Mouse (Mus musculus) liver, adult (tissue): ENCODE data around the gene M6pr.

ENCODE experiments used
- GATA4 ChIP-seq: IDR thresholded peaks from 2 replicates; pipeline ENCODE4 v1.6.1; 2014; ENCODE audit warnings: mild to moderate bottlenecking, low read length; ENCODE audit not compliant: insufficient replicate concordance

M6pr gene

DNA sequence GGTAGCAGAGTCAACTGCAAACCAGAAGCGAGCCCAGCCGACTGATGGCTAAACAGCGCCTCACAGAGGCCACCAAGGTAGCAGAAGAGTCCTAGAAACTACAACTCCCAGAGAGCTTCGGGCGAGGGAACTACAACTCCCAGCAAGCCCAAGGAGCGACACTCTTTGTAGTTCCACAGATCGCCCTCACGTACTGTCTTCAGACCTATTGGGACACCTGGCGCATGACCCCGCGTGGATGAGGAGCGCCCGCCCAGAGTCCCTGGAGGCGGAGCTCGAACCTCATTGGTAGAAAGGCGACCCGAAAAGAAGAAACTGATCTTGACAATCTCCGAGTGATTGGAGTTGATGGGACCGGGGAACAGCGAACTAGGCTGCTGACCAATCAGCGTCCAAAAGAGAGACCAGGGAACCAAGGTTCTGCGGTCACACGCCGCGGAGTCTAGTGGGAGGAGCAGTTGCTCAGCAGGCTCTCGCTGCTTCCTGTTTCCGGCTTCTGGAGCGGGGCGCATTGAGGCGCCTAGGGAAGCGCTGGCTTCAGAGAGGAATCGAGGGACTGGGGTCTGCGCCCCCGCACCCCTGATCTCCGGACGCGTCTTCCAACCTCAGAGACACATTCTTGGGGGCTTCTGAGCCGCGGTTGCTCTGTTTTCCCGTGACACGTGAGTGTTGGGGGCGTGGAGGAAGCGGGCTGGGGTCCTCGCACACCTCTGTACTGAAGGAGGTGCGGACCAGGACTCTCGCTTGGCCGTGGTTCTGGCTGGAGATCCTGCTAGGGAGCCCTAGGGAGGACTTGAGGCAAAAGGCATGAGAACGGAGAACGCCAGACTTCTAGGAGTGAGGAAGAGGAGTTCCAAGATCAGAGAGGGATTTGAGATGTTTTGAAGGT, at the start of gene M6pr:
TSS of gene M6pr (plus strand) at position 216 of the 889 bp plus-strand sequence.
- TF ChIP-seq GATA4, result peak; percentile 46; the same call in 1 of the 2 replicates

DNA sequence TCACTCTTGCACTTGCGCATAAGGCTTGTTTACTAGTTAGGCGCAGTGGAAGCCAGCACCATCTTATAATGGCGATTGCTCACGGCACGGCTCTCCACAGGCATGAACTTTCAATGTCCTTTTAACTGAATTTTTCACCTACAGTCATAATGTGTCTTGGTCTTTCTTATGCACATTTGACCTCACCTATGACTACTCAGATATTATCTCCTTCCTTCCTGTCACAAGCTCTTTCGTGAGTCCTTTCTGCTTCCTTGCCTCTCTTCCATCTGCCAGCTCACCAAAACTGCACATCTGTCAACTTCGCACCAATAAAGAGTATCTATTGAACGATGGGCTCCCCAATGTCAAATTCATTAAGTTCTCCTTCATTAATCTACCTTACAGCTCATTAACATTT, 46.0 kb upstream of the M6pr start:
- no peak for TF ChIP-seq GATA4

GRCm38 (mm10) chr6:122268561-122268960, 40.0 kb upstream of the M6pr start:
- no peak for TF ChIP-seq GATA4

DNA sequence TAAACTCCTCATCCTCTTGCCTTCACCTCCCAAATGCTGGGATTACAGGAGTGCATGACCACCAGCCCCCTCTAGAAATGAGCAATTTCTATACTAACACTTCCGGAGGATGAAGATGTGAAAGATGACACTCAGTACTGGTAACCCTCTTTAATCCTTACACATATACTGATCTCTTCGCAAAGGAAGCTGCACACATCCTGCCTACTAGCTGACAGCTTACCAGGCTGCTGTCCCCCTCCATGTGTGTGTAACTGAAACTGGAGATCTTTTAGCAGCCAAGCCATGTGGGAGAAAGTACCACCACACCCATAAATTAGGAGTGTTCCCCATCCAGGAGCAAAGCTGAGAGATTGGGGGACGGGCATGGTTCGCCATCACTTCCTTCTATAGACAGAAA, 39.4 kb upstream of the M6pr start:
- TF ChIP-seq GATA4, result no peak

DNA sequence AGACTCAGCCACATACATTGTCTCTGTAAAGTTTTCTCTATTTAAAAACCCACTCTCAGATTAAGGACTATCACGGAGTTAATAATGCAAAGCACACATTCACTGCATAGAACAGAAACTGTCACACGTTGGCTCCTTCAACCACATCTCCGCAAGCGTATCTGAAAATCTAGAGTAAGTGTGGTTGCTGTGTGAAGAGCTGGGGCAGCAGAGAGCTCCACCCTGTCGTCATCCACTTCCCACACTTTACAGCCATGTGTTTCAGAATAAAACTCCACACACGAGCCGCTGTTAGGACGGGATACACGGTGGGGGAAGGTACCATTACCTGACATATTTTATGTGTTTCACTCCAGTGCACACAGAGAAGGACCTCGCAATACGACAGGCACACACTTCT, 38.4 kb upstream of the M6pr start:
- TF ChIP-seq GATA4, result no peak

- no peak for TF ChIP-seq GATA4
Measured at GRCm38 (mm10) chr6:122274546-122274945, 34.0 kb upstream of the M6pr start.

DNA sequence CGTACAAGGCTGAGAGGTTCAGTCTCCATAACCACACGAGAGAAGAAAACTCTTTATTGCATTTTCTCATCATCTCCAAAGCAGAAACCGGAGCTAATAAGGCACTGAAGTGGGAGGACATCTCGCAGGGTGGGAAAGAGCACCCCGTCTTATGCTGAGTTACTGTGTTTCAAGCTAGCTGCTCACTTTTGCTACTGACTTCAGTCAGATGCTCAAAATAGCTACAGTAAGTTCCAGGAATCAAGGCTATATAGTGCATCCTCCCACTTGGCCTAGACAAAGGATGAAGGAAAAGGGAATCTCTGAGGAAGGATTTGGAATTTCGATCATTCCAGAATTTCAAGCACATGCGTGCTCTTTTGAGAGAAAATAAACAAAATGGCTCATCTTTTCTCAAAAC, 32.0 kb upstream of the M6pr start:
- no peak for TF ChIP-seq GATA4

- no peak for TF ChIP-seq GATA4
Measured at GRCm38 (mm10) chr6:122282782-122283181, 25.7 kb upstream of the M6pr start, which contains the start of gene Klrg1. TSS of gene Klrg1 (minus strand) at chr6:122282882.

GRCm38 (mm10) chr6:122283429-122283828, 25.1 kb upstream of the M6pr start:
- no peak for TF ChIP-seq GATA4

GRCm38 (mm10) chr6:122284304-122284703, 24.2 kb upstream of the M6pr start:
- TF ChIP-seq GATA4, result no peak

GRCm38 (mm10) chr6:122284823-122285222, 23.7 kb upstream of the M6pr start:
- TF ChIP-seq GATA4, result no peak

- no peak for TF ChIP-seq GATA4
Measured at GRCm38 (mm10) chr6:122288263-122288662, 20.3 kb upstream of the M6pr start.

DNA sequence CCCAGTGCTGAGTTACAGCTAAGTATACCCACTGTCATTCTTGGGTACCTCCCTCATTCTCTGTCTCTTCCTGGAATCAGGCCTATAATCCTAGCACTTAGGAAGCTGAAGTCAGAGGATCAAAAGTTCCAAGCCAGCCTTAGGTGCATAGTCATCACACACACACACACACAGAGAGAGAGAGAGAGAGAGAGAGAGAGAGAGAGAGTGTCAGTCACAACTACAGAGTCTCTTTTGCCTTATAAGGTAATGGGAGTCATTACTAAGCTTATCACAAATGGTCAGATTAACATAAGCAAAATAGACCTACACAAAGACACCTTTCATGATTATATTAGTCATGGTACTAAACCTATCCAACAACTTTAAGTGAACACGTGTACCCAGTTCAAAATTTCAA, 19.2 kb upstream of the M6pr start:
- TF ChIP-seq GATA4, result no peak

DNA sequence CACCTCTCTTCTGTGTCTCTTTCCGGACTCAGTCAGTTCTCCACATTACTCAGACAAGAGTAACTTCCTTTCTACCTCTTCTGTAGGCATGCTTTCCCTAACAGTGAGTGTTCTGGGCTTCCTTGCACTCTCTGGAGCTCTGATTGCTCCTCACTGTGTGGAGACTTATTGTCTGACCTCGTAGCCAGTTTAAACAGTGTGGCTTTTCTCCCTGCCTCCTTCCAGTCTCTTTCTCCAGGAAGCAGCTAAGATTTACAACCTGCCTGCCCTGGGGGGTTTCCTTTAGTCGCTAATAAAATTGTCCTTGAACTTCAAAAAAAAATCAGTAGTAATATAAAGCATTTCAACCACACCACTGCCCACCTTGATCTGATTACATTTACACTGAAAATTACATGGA, 18.3 kb upstream of the M6pr start:
- TF ChIP-seq GATA4, result no peak

GRCm38 (mm10) chr6:122291264-122291663, 17.3 kb upstream of the M6pr start:
- no peak for TF ChIP-seq GATA4

- TF ChIP-seq GATA4, result no peak
Measured at GRCm38 (mm10) chr6:122291735-122292134, 16.8 kb upstream of the M6pr start.

DNA sequence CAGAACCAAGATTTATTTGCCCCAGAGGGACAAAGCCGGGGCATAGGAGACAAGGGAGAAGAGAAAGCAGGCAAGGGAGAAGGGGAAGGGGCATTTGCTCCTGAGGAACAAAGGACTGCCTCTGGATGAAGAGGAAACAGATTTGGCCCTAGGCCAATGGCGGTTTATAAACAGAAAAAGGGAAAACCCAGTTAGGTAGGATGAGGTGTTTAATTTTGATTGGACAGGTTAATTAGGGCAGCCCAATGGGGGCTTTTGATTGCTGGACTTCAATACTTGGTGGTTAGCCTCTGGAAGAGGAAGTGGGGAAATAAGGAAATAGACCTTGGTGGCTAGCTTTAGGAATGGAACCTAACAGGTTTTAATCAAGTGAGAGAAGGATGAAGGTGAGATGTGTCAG, 16.3 kb upstream of the M6pr start:
- no peak for TF ChIP-seq GATA4
